Mouse (Mus musculus) CH12.LX (cell line): ENCODE measurements around the gene Adgrl3. TPM values are rescaled to one million over a fixed set of nuclear protein-coding genes. Genes with fewer than 3 reads are reported as not detected.

ENCODE experiments used
- DNase-seq: peaks from one replicate; pipeline ENCODE4 v3.0.0-alpha.2; 2013; ENCODE audit errors: extremely low read depth
- H3K27ac ChIP-seq: 2 replicates; pipeline ENCODE4 v1.5.1; 2012; ENCODE audit warnings: low read depth, mild to moderate bottlenecking, control low read depth, moderate library complexity; ENCODE audit not compliant: insufficient read depth
- H3K27me3 ChIP-seq: replicated peaks from 2 replicates; pipeline ENCODE3; 2012; ENCODE audit warnings: inconsistent platforms
- H3K36me3 ChIP-seq, 2 experiments: replicated peaks in 1 of 2; 2 replicates each; pipeline versions ENCODE3 to v1.6.1; 2012; ENCODE audit warnings: inconsistent platforms in 1 of 2, low read length in 1 of 2, mild to moderate bottlenecking in 1 of 2, mixed read lengths in 1 of 2, moderate library complexity in 1 of 2; ENCODE audit not compliant: control insufficient read depth in 1 of 2, insufficient read depth in 1 of 2
- H3K4me1 ChIP-seq, 2 experiments: 2 replicates each; pipeline ENCODE4 v1.6.1; 2012; ENCODE audit warnings: inconsistent platforms in 1 of 2, moderate library complexity in 1 of 2; ENCODE audit not compliant: insufficient read depth in 2 of 2, control insufficient read depth in 1 of 2
- H3K4me2 ChIP-seq: 2 replicates; pipeline ENCODE4 v1.6.1; 2012; ENCODE audit warnings: low read depth, mild to moderate bottlenecking, control low read depth; ENCODE audit not compliant: poor library complexity, insufficient read depth, severe bottlenecking
- H3K4me3 ChIP-seq, 3 experiments: fragments of 150-350 bp in 1 of 3; sonication (generic) in 1 of 3; replicated peaks in 1 of 3; 2 replicates each; pipeline versions ENCODE3 to v1.5.1; 2011 to 2012; ENCODE audit warnings: low read depth in 2 of 3, low read length in 2 of 3, mild to moderate bottlenecking in 2 of 3, moderate library complexity in 2 of 3, control low read depth in 1 of 3, improper control_type of control experiment in 1 of 3, inconsistent platforms in 1 of 3, mixed read lengths in 1 of 3; ENCODE audit not compliant: poor library complexity in 1 of 3
- H3K79me2 ChIP-seq: replicated peaks from 2 replicates; pipeline ENCODE4 v1.6.1; 2012; ENCODE audit warnings: mild to moderate bottlenecking, moderate library complexity; ENCODE audit not compliant: control insufficient read depth, poor library complexity, insufficient read depth, severe bottlenecking; ENCODE audit errors: extremely low read depth
- H3K9ac ChIP-seq: 2 replicates; pipeline ENCODE4 v1.6.1; 2012; ENCODE audit warnings: low read depth, mild to moderate bottlenecking, control low read depth, moderate library complexity; ENCODE audit not compliant: insufficient read depth
- H3K9me3 ChIP-seq: replicated peaks from 2 replicates; pipeline ENCODE3; 2012; ENCODE audit warnings: low read length, inconsistent platforms, mixed read lengths
- BHLHE40 ChIP-seq: IDR thresholded peaks from 2 replicates; pipeline ENCODE4 v1.6.1; 2011; ENCODE audit warnings: mild to moderate bottlenecking, low read depth, low read length, improper control_type of control experiment
- CHD1 ChIP-seq: IDR thresholded peaks from 2 replicates; pipeline ENCODE4 v1.6.1; 2012; ENCODE audit warnings: low read depth, low read length, improper control_type of control experiment, inconsistent platforms
- CHD2 ChIP-seq: IDR thresholded peaks from 2 replicates; pipeline ENCODE4 v1.6.1; 2011; ENCODE audit warnings: low read length, improper control_type of control experiment
- CTCF ChIP-seq, 2 experiments: IDR thresholded peaks in 1 of 2; conservative IDR thresholded peaks in 1 of 2; 2 replicates each; pipeline ENCODE4 v1.5.1; 2011 to 2012; ENCODE audit warnings: low read depth in 2 of 2, low read length in 2 of 2, improper control_type of control experiment in 1 of 2, inconsistent platforms in 1 of 2, mild to moderate bottlenecking in 1 of 2, moderate library complexity in 1 of 2
- E2F4 ChIP-seq: IDR thresholded peaks from 2 replicates; pipeline ENCODE4 v1.6.1; 2011; ENCODE audit warnings: low read depth, low read length, improper control_type of control experiment; ENCODE audit not compliant: insufficient replicate concordance
- ELF1 ChIP-seq: IDR thresholded peaks from 2 replicates; pipeline ENCODE4 v1.6.1; 2014; ENCODE audit warnings: low read depth, mild to moderate bottlenecking, inconsistent platforms, low read length, improper control_type of control experiment
- EP300 ChIP-seq: IDR thresholded peaks from 2 replicates; pipeline ENCODE4 v1.6.1; 2011; ENCODE audit warnings: low read length, improper control_type of control experiment
- ETS1 ChIP-seq: conservative IDR thresholded peaks from 2 replicates; pipeline ENCODE4 v1.6.1; 2012; ENCODE audit warnings: low read depth, mild to moderate bottlenecking, inconsistent platforms, low read length, improper control_type of control experiment, moderate library complexity
- GABPA ChIP-seq: IDR thresholded peaks from 2 replicates; pipeline ENCODE4 v1.6.1; 2012; ENCODE audit warnings: low read depth, low read length, improper control_type of control experiment, inconsistent platforms; ENCODE audit not compliant: insufficient replicate concordance
- HCFC1 ChIP-seq: IDR thresholded peaks from 2 replicates; pipeline ENCODE4 v1.6.1; 2012; ENCODE audit warnings: low read depth, mild to moderate bottlenecking, inconsistent platforms, low read length, improper control_type of control experiment
- IRF4 ChIP-seq: IDR thresholded peaks from 2 replicates; pipeline ENCODE4 v1.6.1; 2014; ENCODE audit warnings: low read depth, mild to moderate bottlenecking, inconsistent platforms, low read length, improper control_type of control experiment
- JUN ChIP-seq: IDR thresholded peaks from 2 replicates; pipeline ENCODE4 v1.6.1; 2011; ENCODE audit warnings: low read depth, mild to moderate bottlenecking, low read length, improper control_type of control experiment, moderate library complexity; ENCODE audit not compliant: insufficient read depth
- JUND ChIP-seq: conservative IDR thresholded peaks from 2 replicates; pipeline ENCODE4 v1.6.1; 2011; ENCODE audit warnings: low read depth, low read length, improper control_type of control experiment
- KAT2A ChIP-seq: IDR thresholded peaks from 2 replicates; pipeline ENCODE4 v1.6.1; 2012; ENCODE audit warnings: low read length, improper control_type of control experiment, inconsistent platforms; ENCODE audit not compliant: insufficient replicate concordance
- MAFK ChIP-seq: IDR thresholded peaks from 2 replicates; pipeline ENCODE4 v1.6.1; 2011; ENCODE audit warnings: low read length, improper control_type of control experiment; ENCODE audit not compliant: insufficient replicate concordance
- MAX ChIP-seq: IDR thresholded peaks from 2 replicates; pipeline ENCODE4 v1.6.1; 2011; ENCODE audit warnings: low read length, improper control_type of control experiment
- MAZ ChIP-seq: IDR thresholded peaks from 2 replicates; pipeline ENCODE4 v1.6.1; 2012; ENCODE audit warnings: low read depth, mild to moderate bottlenecking, inconsistent platforms, low read length, improper control_type of control experiment, moderate library complexity
- MEF2A ChIP-seq: IDR thresholded peaks from 2 replicates; pipeline ENCODE4 v1.6.1; 2014; ENCODE audit warnings: low read depth, mild to moderate bottlenecking, inconsistent platforms, low read length, improper control_type of control experiment, borderline replicate concordance
- MXI1 ChIP-seq: IDR thresholded peaks from 2 replicates; pipeline ENCODE4 v1.6.1; 2011; ENCODE audit warnings: mild to moderate bottlenecking, low read depth, low read length, improper control_type of control experiment
- MYC ChIP-seq: IDR thresholded peaks from 2 replicates; pipeline ENCODE4 v1.6.1; 2011; ENCODE audit warnings: low read depth, mild to moderate bottlenecking, improper control_type of control experiment, low read length
- NELFE ChIP-seq: IDR thresholded peaks from 2 replicates; pipeline ENCODE4 v1.6.1; 2011; ENCODE audit warnings: low read depth, low read length, improper control_type of control experiment
- NRF1 ChIP-seq: IDR thresholded peaks from 2 replicates; pipeline ENCODE4 v1.6.1; 2014; ENCODE audit warnings: low read depth, mild to moderate bottlenecking, inconsistent platforms, low read length, improper control_type of control experiment, moderate library complexity
- PAX5 ChIP-seq: IDR thresholded peaks from 2 replicates; pipeline ENCODE4 v1.6.1; 2012; ENCODE audit warnings: low read length, inconsistent platforms, mixed read lengths
- POLR2A ChIP-seq: IDR thresholded peaks from 2 replicates; pipeline ENCODE4 v1.6.1; 2011; ENCODE audit warnings: low read depth, mild to moderate bottlenecking, improper control_type of control experiment, low read length
- POLR2AphosphoS2 ChIP-seq: IDR thresholded peaks from 2 replicates; pipeline ENCODE4 v1.6.1; 2011; ENCODE audit warnings: low read depth, low read length, improper control_type of control experiment
- RAD21 ChIP-seq: IDR thresholded peaks from 2 replicates; pipeline ENCODE4 v1.6.1; 2011; ENCODE audit warnings: low read depth, mild to moderate bottlenecking, low read length, improper control_type of control experiment, moderate library complexity
- RCOR1 ChIP-seq: conservative IDR thresholded peaks from 2 replicates; pipeline ENCODE4 v1.6.1; 2012; ENCODE audit warnings: low read depth, mild to moderate bottlenecking, inconsistent platforms, low read length, improper control_type of control experiment
- SIN3A ChIP-seq: IDR thresholded peaks from 2 replicates; pipeline ENCODE4 v1.6.1; 2012; ENCODE audit warnings: low read length, improper control_type of control experiment, inconsistent platforms
- SMC3 ChIP-seq: IDR thresholded peaks from 2 replicates; pipeline ENCODE4 v1.6.1; 2011; ENCODE audit warnings: low read depth, low read length, improper control_type of control experiment
- TBP ChIP-seq: conservative IDR thresholded peaks from 2 replicates; pipeline ENCODE4 v1.6.1; 2011; ENCODE audit warnings: low read depth, low read length, improper control_type of control experiment
- TCF12 ChIP-seq: IDR thresholded peaks from 2 replicates; pipeline ENCODE4 v1.6.1; 2014; ENCODE audit warnings: low read depth, mild to moderate bottlenecking, inconsistent platforms, low read length, improper control_type of control experiment
- UBTF ChIP-seq: IDR thresholded peaks from 2 replicates; pipeline ENCODE4 v1.6.1; 2012; ENCODE audit warnings: low read depth, mild to moderate bottlenecking, inconsistent platforms, low read length, improper control_type of control experiment, moderate library complexity
- USF1 ChIP-seq: IDR thresholded peaks from 2 replicates; pipeline ENCODE4 v1.6.1; 2014; ENCODE audit warnings: low read depth, mild to moderate bottlenecking, inconsistent platforms, low read length, improper control_type of control experiment
- USF2 ChIP-seq: conservative IDR thresholded peaks from 2 replicates; pipeline ENCODE4 v1.6.1; 2011; ENCODE audit warnings: low read depth, low read length, improper control_type of control experiment
- ZC3H11A ChIP-seq: IDR thresholded peaks from 2 replicates; pipeline ENCODE4 v1.6.1; 2012; ENCODE audit warnings: low read depth, mild to moderate bottlenecking, inconsistent platforms, low read length, improper control_type of control experiment
- ZKSCAN1 ChIP-seq: IDR thresholded peaks from 2 replicates; pipeline ENCODE4 v1.6.1; 2012; ENCODE audit warnings: low read depth, inconsistent platforms, low read length, improper control_type of control experiment, borderline replicate concordance
- ZMIZ1 ChIP-seq: IDR thresholded peaks from 2 replicates; pipeline ENCODE4 v1.6.1; 2012; ENCODE audit warnings: low read depth, mild to moderate bottlenecking, inconsistent platforms, low read length, improper control_type of control experiment
- ZNF384 ChIP-seq: IDR thresholded peaks from 2 replicates; pipeline ENCODE4 v1.6.1; 2012; ENCODE audit warnings: low read depth, low read length, improper control_type of control experiment, inconsistent platforms
- dilution Hi-C: fragments of 300-500 bp; cut with MboI; formaldehyde crosslinking; loops from 2 replicates; pipeline ENCODE4 v1.14.3; 2020; ENCODE audit warnings: low sequenced_read_pairs; ENCODE audit not compliant: extremely low pct_unique_long_range_greater_than_20kb, extremely low pct_ligation_motif_present
- in situ Hi-C: fragments of 300-500 bp; cut with MboI; formaldehyde crosslinking; loops from 3 replicates; pipeline ENCODE4 v1.14.3; 2019; ENCODE audit warnings: low sequenced_read_pairs, low pct_ligation_motif_present, low pct_unique_long_range_greater_than_20kb, mixed read lengths
- polyA plus RNA-seq: library from polyadenylated mRNA; unstranded; fragments of >175 nt; gene quantifications from 2 replicates; pipeline ENCODE4 v1.2.1, GENCODE M21; 2012; ENCODE audit warnings: low read depth; ENCODE audit not compliant: insufficient read length
- total RNA-seq, 2 experiments: library from RNA; depleted of rRNA; stranded (reverse); fragments of 300-350 nt in 1 of 2; fragments of >200 nt in 1 of 2; gene quantifications; 2 replicates each; pipeline ENCODE4 v1.2.3; 2012 to 2014

Gene Adgrl3
- total and polyA plus RNA-seq, 3 experiments, result 0.13 TPM; not detected in 2

GRCm38 (mm10) chr5:81790710-81791109 is 770.8 kb downstream of the Adgrl3 start:
- H3K36me3 ChIP-seq, result no peaks in the 10 kb centered on the region
- in situ Hi-C loops, result no loop called here
- H3K4me3 ChIP-seq, result no peak overlapping the region
- H3K4me1 ChIP-seq, result peaks cover 0 to 9% of the 10 kb centered on the region in 2 experiments; a peak in 2 of 4 replicates
- H3K9ac ChIP-seq, result peak overlapping the region; percentile 56; the same call in 1 of the 2 replicates
- peak; percentile 46 for DNase-seq
- no peaks in the 10 kb centered on the region for H3K27me3 ChIP-seq
- no peak overlapping the region for H3K27ac ChIP-seq
- dilution Hi-C loops, result no loop called here
- no peaks in the 10 kb centered on the region for H3K79me2 ChIP-seq
- peak overlapping the region; percentile 67 for H3K4me2 ChIP-seq
- peaks cover 4% of the 10 kb centered on the region for H3K9me3 ChIP-seq
- no peak for TF ChIP-seq SIN3A
- TF ChIP-seq PAX5, result no peak
- no peak for TF ChIP-seq NELFE
- no peak for TF ChIP-seq USF2
- no peak for TF ChIP-seq E2F4
- 0 out of 2 replicates have a peak, but pooled peaks have one; percentile 44 for TF ChIP-seq MYC
- TF ChIP-seq GABPA, result no peak
- TF ChIP-seq POLR2A, result 0 out of 2 replicates have a peak, but pooled peaks have one; percentile 20
- no peak for TF ChIP-seq CHD1
- peak; percentile 35; the same call in 1 of the 2 replicates for TF ChIP-seq TCF12
- TF ChIP-seq MAZ, result no peak
- TF ChIP-seq ZNF384, result no peak
- TF ChIP-seq ETS1, result no peak
- TF ChIP-seq HCFC1, result no peak
- no peak for TF ChIP-seq ELF1
- no peak for TF ChIP-seq USF1
- TF ChIP-seq JUN, result peak; percentile 75
- peak; percentile 93 for TF ChIP-seq JUND
- TF ChIP-seq MEF2A, result 0 out of 2 replicates have a peak, but pooled peaks have one; percentile 31
- no peak for TF ChIP-seq ZC3H11A
- no peak for TF ChIP-seq SMC3
- TF ChIP-seq IRF4, result peak; percentile 94
- TF ChIP-seq ZMIZ1, result no peak
- no peak for TF ChIP-seq TBP
- TF ChIP-seq CTCF (conservative IDR thresholded peaks at IDR 0.05 in 1 of 2, IDR thresholded peaks at IDR 0.05 in 1 of 2; ENCODE audit: low read depth in 2 of 2, low read length in 2 of 2), result no peak
- TF ChIP-seq RAD21, result no peak
- peak; percentile 90 for TF ChIP-seq EP300
- no peak for TF ChIP-seq KAT2A
- TF ChIP-seq CHD2, result no peak
- TF ChIP-seq MAFK, result 0 out of 2 replicates have a peak, but pooled peaks have one; percentile 17
- TF ChIP-seq NRF1, result no peak
- TF ChIP-seq MAX, result peak; percentile 55; the same call in 1 of the 2 replicates
- peak; percentile 40; the same call in 1 of the 2 replicates for TF ChIP-seq MXI1
- no peak for TF ChIP-seq ZKSCAN1
- TF ChIP-seq RCOR1, result peak; percentile 54; the same call in 1 of the 2 replicates
- TF ChIP-seq POLR2AphosphoS2, result no peak
- peak; percentile 26; the same call in 1 of the 2 replicates for TF ChIP-seq BHLHE40
- TF ChIP-seq UBTF, result no peak
